Mouse (Mus musculus): ENCODE measurements around the gene Hoxc8. TPM values are rescaled to one million over a fixed set of nuclear protein-coding genes. Genes with fewer than 3 reads are reported as not detected.

Gene Hoxc8
- polyA plus RNA-seq, 1 experiment from 2014 or later, result not detected

- no peak within 1 kb of the TSS for H3K4me3 ChIP-seq
- no peaks in the 10 kb centered on the region for H3K9me3 ChIP-seq (replicated peaks)
- peaks cover 6% of the 10 kb centered on the region; the same call in 1 of the 2 replicates for H3K4me1 ChIP-seq
- no peak within 1 kb of the TSS for H3K9ac ChIP-seq
- WGBS, result 4% methylated on average over 9 of the region's 9 CpGs
- peaks cover 100% of the 10 kb centered on the region for H3K27me3 ChIP-seq
- H3K4me2 ChIP-seq, result no peak within 1 kb of the TSS
- no peak within 1 kb of the TSS for H3K27ac ChIP-seq
- H3K36me3 ChIP-seq (ENCODE audit: poor library complexity, severe bottlenecking), result no peaks in the 10 kb centered on the region
- ATAC-seq, result no peak
Measured at GRCm38 (mm10) chr15:103018636-103019035, 28.2 kb downstream of the Hoxc8 start, which contains the start of gene Hoxc4. TSS of gene Hoxc4 (plus strand) at chr15:103018934.

GRCm38 (mm10) chr15:103020899-103021418 lies 30.6 kb downstream of the Hoxc8 start:
- no peak overlapping the region for H3K4me2 ChIP-seq

GRCm38 (mm10) chr15:103021544-103021943 lies 31.1 kb downstream of the Hoxc8 start:
- Histone ChIP-seq H3K27me3 (peaks cover 100% of the 10 kb centered on the region), H3K4me1 (no peaks in the 10 kb centered on the region), H3K4me2 (no peak overlapping the region), H3K9me3 (replicated peaks) (no peaks in the 10 kb centered on the region), H3K9ac (no peak overlapping the region), H3K4me3 (no peak overlapping the region), H3K27ac (no peak overlapping the region), H3K36me3 (ENCODE audit: poor library complexity, severe bottlenecking) (no peaks in the 10 kb centered on the region)
- WGBS, result 8% methylated on average over 8 of the region's 8 CpGs
- no peak for ATAC-seq

More at GRCm38 (mm10) chr15:103020899-103021418, 30.6 kb downstream of the Hoxc8 start:
- Histone ChIP-seq H3K27ac (no peak overlapping the region), H3K4me1 (no peaks in the 10 kb centered on the region), H3K9ac (no peak overlapping the region), H3K4me3 (no peak overlapping the region), H3K9me3 (replicated peaks) (no peaks in the 10 kb centered on the region), H3K36me3 (ENCODE audit: poor library complexity, severe bottlenecking) (no peaks in the 10 kb centered on the region), H3K27me3 (peaks cover 100% of the 10 kb centered on the region)
- no peak for ATAC-seq
- WGBS, result under 1% methylated on average over 8 of the region's 8 CpGs

GRCm38 (mm10) chr15:103024131-103024530 lies 33.7 kb downstream of the Hoxc8 start:
- Histone ChIP-seq H3K36me3 (ENCODE audit: poor library complexity, severe bottlenecking) (no peaks in the 10 kb centered on the region), H3K27me3 (peaks cover 100% of the 10 kb centered on the region), H3K27ac (no peak overlapping the region), H3K4me1 (no peaks in the 10 kb centered on the region), H3K4me3 (no peak overlapping the region), H3K9me3 (replicated peaks) (no peaks in the 10 kb centered on the region), H3K9ac (no peak overlapping the region), H3K4me2 (no peak overlapping the region)
- WGBS, result 2% methylated on average over 2 of the region's 2 CpGs
- no peak for ATAC-seq

GRCm38 (mm10) chr15:103027266-103028235 lies 37.1 kb downstream of the Hoxc8 start:
- no peaks in the 10 kb centered on the region for H3K9me3 ChIP-seq (replicated peaks)
- no peak for ATAC-seq

GRCm38 (mm10) chr15:103028916-103029512 lies 38.6 kb downstream of the Hoxc8 start:
- no peak overlapping the region for H3K4me2 ChIP-seq

More at GRCm38 (mm10) chr15:103027266-103028235, 37.1 kb downstream of the Hoxc8 start:
- Histone ChIP-seq H3K4me3 (no peak overlapping the region), H3K27ac (no peak overlapping the region), H3K9ac (no peak overlapping the region), H3K4me2 (no peak overlapping the region), H3K4me1 (no peaks in the 10 kb centered on the region), H3K36me3 (ENCODE audit: poor library complexity, severe bottlenecking) (no peaks in the 10 kb centered on the region), H3K27me3 (peaks cover 100% of the 10 kb centered on the region)
- WGBS, result under 1% methylated on average over 43 of the region's 43 CpGs

GRCm38 (mm10) chr15:103030142-103030541 lies 39.7 kb downstream of the Hoxc8 start:
- ATAC-seq, result no peak
- no peaks in the 10 kb centered on the region for H3K36me3 ChIP-seq (ENCODE audit: poor library complexity, severe bottlenecking)
- no peaks in the 10 kb centered on the region for H3K4me1 ChIP-seq
- no peak overlapping the region for H3K9ac ChIP-seq
- H3K27me3 ChIP-seq, result peaks cover 100% of the 10 kb centered on the region
- WGBS, result 0% methylated on average over 8 of the region's 8 CpGs
- no peak overlapping the region for H3K27ac ChIP-seq
- H3K4me3 ChIP-seq, result no peak overlapping the region
- H3K4me2 ChIP-seq, result no peak overlapping the region
- H3K9me3 ChIP-seq (replicated peaks), result no peaks in the 10 kb centered on the region

More at GRCm38 (mm10) chr15:103028916-103029512, 38.6 kb downstream of the Hoxc8 start:
- Histone ChIP-seq H3K36me3 (ENCODE audit: poor library complexity, severe bottlenecking) (no peaks in the 10 kb centered on the region), H3K9ac (no peak overlapping the region), H3K9me3 (replicated peaks) (no peaks in the 10 kb centered on the region), H3K27ac (no peak overlapping the region), H3K27me3 (peaks cover 100% of the 10 kb centered on the region), H3K4me1 (no peaks in the 10 kb centered on the region), H3K4me3 (no peak overlapping the region)
- 8% methylated on average over 9 of the region's 9 CpGs for WGBS
- no peak for ATAC-seq

- 0% methylated on average over 1 of the region's 3 CpGs for WGBS
- Histone ChIP-seq H3K27ac (no peak overlapping the region), H3K4me1 (no peaks in the 10 kb centered on the region), H3K9me3 (replicated peaks) (no peaks in the 10 kb centered on the region), H3K27me3 (peaks cover 100% of the 10 kb centered on the region), H3K9ac (no peak overlapping the region), H3K4me3 (no peak overlapping the region), H3K4me2 (no peak overlapping the region), H3K36me3 (ENCODE audit: poor library complexity, severe bottlenecking) (no peaks in the 10 kb centered on the region)
- no peak for ATAC-seq
Measured at GRCm38 (mm10) chr15:103032167-103032566, 41.8 kb downstream of the Hoxc8 start.

- no peak for ATAC-seq
- peaks cover 100% of the 10 kb centered on the region for H3K27me3 ChIP-seq
- H3K4me1 ChIP-seq, result no peaks in the 10 kb centered on the region
- no peak overlapping the region for H3K4me3 ChIP-seq
- H3K36me3 ChIP-seq (ENCODE audit: poor library complexity, severe bottlenecking), result no peaks in the 10 kb centered on the region
- H3K9ac ChIP-seq, result no peak overlapping the region
- H3K27ac ChIP-seq, result no peak overlapping the region
- under 1% methylated on average over 26 of the region's 26 CpGs for WGBS
- H3K9me3 ChIP-seq (replicated peaks), result no peaks in the 10 kb centered on the region
- no peak overlapping the region for H3K4me2 ChIP-seq
Measured at GRCm38 (mm10) chr15:103032646-103033575, 42.5 kb downstream of the Hoxc8 start.

- Histone ChIP-seq H3K9ac (no peak overlapping the region), H3K27me3 (peaks cover 100% of the 10 kb centered on the region), H3K4me3 (no peak overlapping the region; the same call in 1 of the 2 replicates), H3K36me3 (ENCODE audit: poor library complexity, severe bottlenecking) (no peaks in the 10 kb centered on the region), H3K27ac (no peak overlapping the region), H3K4me1 (no peaks in the 10 kb centered on the region), H3K9me3 (replicated peaks) (no peaks in the 10 kb centered on the region), H3K4me2 (no peak overlapping the region)
- under 1% methylated on average over 24 of the region's 24 CpGs for WGBS
- ATAC-seq, result no peak
Measured at GRCm38 (mm10) chr15:103034043-103034806, 43.8 kb downstream of the Hoxc8 start.

Data from forebrain, embryonic 13.5 days (tissue).